Mouse (Mus musculus) lung, adult 2 months (tissue): ENCODE data around the gene Wdr46. TPM values are rescaled to one million over a fixed set of nuclear protein-coding genes. Genes with fewer than 3 reads are reported as not detected.
"Not testable (repeated sequence)": the region's sequence is repeated elsewhere in the genome, so short reads cannot be mapped to it uniquely, and the experiment has no call there.

Source experiments
- DNase-seq: peaks from one replicate; pipeline ENCODE4 v3.0.0; 2022
- H3K4me1 ChIP-seq: fragments of 200-500 bp; 2 replicates; pipeline ENCODE4 v1.6.1; 2011; ENCODE audit warnings: low read length; ENCODE audit not compliant: control insufficient read depth, insufficient read depth
- H3K4me3 ChIP-seq: fragments of 200-500 bp; replicated peaks from 2 replicates; pipeline ENCODE3; 2011; ENCODE audit warnings: low read depth, mild to moderate bottlenecking, control low read depth, low read length; ENCODE audit errors: extremely low read depth
- CTCF ChIP-seq: fragments of 200-500 bp; IDR thresholded peaks from 2 replicates; pipeline ENCODE4 v1.5.1; 2011; ENCODE audit warnings: mild to moderate bottlenecking, low read length, control low read depth; ENCODE audit not compliant: insufficient read depth
- POLR2A ChIP-seq: fragments of 200-500 bp; IDR thresholded peaks from 2 replicates; pipeline ENCODE4 v1.6.1; 2011; ENCODE audit warnings: low read depth, mild to moderate bottlenecking, control low read depth, low read length, borderline replicate concordance; ENCODE audit errors: extremely low read depth
- WGBS: fragments of 180-500 bp; shearing (Covaris S2); methylation state at CpG from one replicate; pipeline ENCODE4 v1.1.7; 2018; 5-methylcytosine and 5-hydroxymethylcytosine counted together
- polyA plus RNA-seq: library from polyadenylated mRNA; depleted of rRNA; stranded (reverse); fragments of >200 nt; gene quantifications from 2 replicates; pipeline ENCODE4 v1.2.3, GENCODE M21; 2012; rRNA removed

Gene Wdr46
- polyA plus RNA-seq, 1 experiment, result 16.8 TPM

- 88% methylated on average over 8 of the region's 8 CpGs for WGBS
- Histone ChIP-seq H3K4me1 (no peaks in the 10 kb centered on the region; the same call in 1 of the 2 replicates), H3K4me3 (no peak overlapping the region)
- DNase-seq, result no peak
- TF ChIP-seq POLR2A (no peak), CTCF (no peak)
Observed at GRCm38 (mm10) chr17:33994959-33995358, 54.5 kb downstream of the Wdr46 start.

GRCm38 (mm10) chr17:33995651-33996050, 55.2 kb downstream of the Wdr46 start:
- Histone ChIP-seq H3K4me1 (no peaks in the 10 kb centered on the region; the same call in 1 of the 2 replicates), H3K4me3 (no peak overlapping the region)
- DNase-seq, result no peak
- WGBS, result 57% methylated on average over 3 of the region's 3 CpGs
- TF ChIP-seq POLR2A (0 out of 2 replicates have a peak, but pooled peaks have one; percentile 27), CTCF (no peak)

- WGBS, result 96% methylated on average over 2 of the region's 2 CpGs
Observed at GRCm38 (mm10) chr17:33997025-33997424, 56.6 kb downstream of the Wdr46 start.

GRCm38 (mm10) chr17:33998697-33999096, 58.2 kb downstream of the Wdr46 start:
- H3K4me3 ChIP-seq, result peak overlapping the region; percentile 71
- not testable (repeated sequence) for H3K4me1 ChIP-seq, DNase-seq
- WGBS, result 39% methylated on average over 5 of the region's 5 CpGs

More at GRCm38 (mm10) chr17:33997025-33997424, 56.6 kb downstream of the Wdr46 start:
- H3K4me1 ChIP-seq, H3K4me3 ChIP-seq, DNase-seq: not testable (repeated sequence)

Other genes starting within 250 kb of the Wdr46 start
- gene March2, start 222.0 kb upstream of the Wdr46 start, polyA plus RNA-seq, result 114 and 126 TPM in 2 replicates
- 389 and 406 TPM in 2 replicates for gene Rab11b, start 180.1 kb upstream of the Wdr46 start, polyA plus RNA-seq
- gene Angptl4, start 158.8 kb upstream of the Wdr46 start, polyA plus RNA-seq, result 34.6 and 87.6 TPM in 2 replicates
- 395 and 450 TPM in 2 replicates for gene Kank3, start 130.1 kb upstream of the Wdr46 start, polyA plus RNA-seq
- 506 and 507 TPM in 2 replicates for gene Rps28, start 116.1 kb upstream of the Wdr46 start, polyA plus RNA-seq
- gene Ndufa7, start 116.1 kb upstream of the Wdr46 start, polyA plus RNA-seq, result 334 and 389 TPM in 2 replicates
- gene Cd320, start 97.6 kb upstream of the Wdr46 start, polyA plus RNA-seq, result 28.3 and 30.4 TPM in 2 replicates
- gene Gm7029, start 66.8 kb upstream of the Wdr46 start, polyA plus RNA-seq, result not detected in 2 replicates
- gene Kifc1, start 50.0 kb upstream of the Wdr46 start, polyA plus RNA-seq, result 1.2 and 3.0 TPM in 2 replicates
- 0.33 and 0.41 TPM in 2 replicates for gene Platr17, start 35.5 kb upstream of the Wdr46 start, polyA plus RNA-seq
- gene Daxx, start 31.2 kb upstream of the Wdr46 start, polyA plus RNA-seq, result 33.7 and 35.9 TPM in 2 replicates
- gene Tapbp, start 24.8 kb upstream of the Wdr46 start, polyA plus RNA-seq, result 225 and 249 TPM in 2 replicates
- gene Zbtb22, start 24.8 kb upstream of the Wdr46 start, polyA plus RNA-seq, result 65.1 and 92.1 TPM in 2 replicates
- 247 and 272 TPM in 2 replicates for gene Rgl2, start 11.1 kb upstream of the Wdr46 start, polyA plus RNA-seq
- gene Pfdn6, start 317 bp upstream of the Wdr46 start, polyA plus RNA-seq, result 19.2 and 26.2 TPM in 2 replicates
- gene B3galt4, start 10.8 kb downstream of the Wdr46 start, polyA plus RNA-seq, result 11.4 and 12.6 TPM in 2 replicates
- gene Vps52, start 15.2 kb downstream of the Wdr46 start, polyA plus RNA-seq, result 62.8 and 70.3 TPM in 2 replicates
- 260 and 331 TPM in 2 replicates for gene Rps18, start 15.3 kb downstream of the Wdr46 start, polyA plus RNA-seq
- 2,389 and 3,036 TPM in 2 replicates for gene H2-K1, start 59.7 kb downstream of the Wdr46 start, polyA plus RNA-seq
- 40.7 and 53.6 TPM in 2 replicates for gene Ring1, start 84.0 kb downstream of the Wdr46 start, polyA plus RNA-seq
- gene H2-Ke6, start 87.4 kb downstream of the Wdr46 start, polyA plus RNA-seq, result 91.2 and 130 TPM in 2 replicates
- gene Slc39a7, start 91.0 kb downstream of the Wdr46 start, polyA plus RNA-seq, result 161 and 183 TPM in 2 replicates
- 63.2 and 79.8 TPM in 2 replicates for gene Rxrb, start 91.2 kb downstream of the Wdr46 start, polyA plus RNA-seq
- gene Col11a2, start 98.8 kb downstream of the Wdr46 start, polyA plus RNA-seq, result 1.0 and 1.3 TPM in 2 replicates
- 14.1 and 19.8 TPM in 2 replicates for gene H2-Oa, start 151.7 kb downstream of the Wdr46 start, polyA plus RNA-seq
- 109 and 118 TPM in 2 replicates for gene H2-DMa, start 178.9 kb downstream of the Wdr46 start, polyA plus RNA-seq
- 101 and 140 TPM in 2 replicates for gene Brd2, start 182.0 kb downstream of the Wdr46 start, polyA plus RNA-seq
- gene H2-DMb2, start 202.6 kb downstream of the Wdr46 start, polyA plus RNA-seq, result 33.3 and 38.9 TPM in 2 replicates
- 146 and 187 TPM in 2 replicates for gene H2-DMb1, start 212.4 kb downstream of the Wdr46 start, polyA plus RNA-seq
- gene Tap1, start 246.9 kb downstream of the Wdr46 start, polyA plus RNA-seq, result 45.1 and 46.3 TPM in 2 replicates
- gene Psmb9, start 247.1 kb downstream of the Wdr46 start, polyA plus RNA-seq, result 83.8 and 99.1 TPM in 2 replicates